Mouse (Mus musculus) limb, embryonic 15.5 days (tissue): ENCODE measurements around the gene Mdc1. TPM values are rescaled to one million over a fixed set of nuclear protein-coding genes. Genes with fewer than 3 reads are reported as not detected.

ENCODE experiments used
- ATAC-seq: fragments of 200-750 bp; cut with Nextera tagmentation; 2 replicates; pipeline ENCODE4 v1.8.0; 2017; ENCODE audit warnings: low read depth, moderate TSS enrichment; ENCODE audit not compliant: insufficient number of reproducible peaks, low FRiP score, low TSS enrichment
- H3K27ac ChIP-seq: fragments of 300-500 bp; sonication (generic); 2 replicates; pipeline ENCODE4 v1.5.1; 2015; ENCODE audit warnings: moderate library complexity, mild to moderate bottlenecking, inconsistent platforms
- H3K27me3 ChIP-seq: fragments of 300-500 bp; sonication (generic); 2 replicates; pipeline ENCODE4 v1.6.1; 2015; ENCODE audit warnings: inconsistent platforms
- H3K36me3 ChIP-seq: fragments of 300-500 bp; sonication (generic); 2 replicates; pipeline ENCODE4 v1.6.1; 2015; ENCODE audit warnings: inconsistent platforms
- H3K4me1 ChIP-seq: fragments of 300-500 bp; sonication (generic); 2 replicates; pipeline ENCODE4 v1.6.1; 2015; ENCODE audit warnings: inconsistent platforms
- H3K4me2 ChIP-seq: fragments of 300-500 bp; sonication (generic); 2 replicates; pipeline ENCODE4 v1.6.1; 2015; ENCODE audit warnings: mild to moderate bottlenecking, inconsistent platforms
- H3K4me3 ChIP-seq: fragments of 300-500 bp; sonication (generic); 2 replicates; pipeline ENCODE4 v1.5.1; 2015; ENCODE audit warnings: mild to moderate bottlenecking, inconsistent platforms
- H3K9ac ChIP-seq: fragments of 300-500 bp; sonication (generic); 2 replicates; pipeline ENCODE4 v1.6.1; 2015; ENCODE audit warnings: inconsistent platforms
- H3K9me3 ChIP-seq: fragments of 300-500 bp; sonication (generic); 2 replicates; pipeline ENCODE4 v1.6.1; 2016; ENCODE audit warnings: inconsistent platforms
- WGBS: fragments of 180-500 bp; shearing (Covaris S2); methylation state at CpG from one replicate; pipeline ENCODE4 v1.1.7; 2015; 5-methylcytosine and 5-hydroxymethylcytosine counted together
- polyA plus RNA-seq: library from polyadenylated mRNA; unstranded; fragments of >200 nt; fragmentation: Nextera tagmentation; extraction: Ambion mirVana; gene quantifications from 2 replicates; pipeline ENCODE4 v1.2.1, GENCODE M21; 2015

Mdc1 gene
- polyA plus RNA-seq, 1 experiment from 2014 or later, result 15.0 TPM

DNA sequence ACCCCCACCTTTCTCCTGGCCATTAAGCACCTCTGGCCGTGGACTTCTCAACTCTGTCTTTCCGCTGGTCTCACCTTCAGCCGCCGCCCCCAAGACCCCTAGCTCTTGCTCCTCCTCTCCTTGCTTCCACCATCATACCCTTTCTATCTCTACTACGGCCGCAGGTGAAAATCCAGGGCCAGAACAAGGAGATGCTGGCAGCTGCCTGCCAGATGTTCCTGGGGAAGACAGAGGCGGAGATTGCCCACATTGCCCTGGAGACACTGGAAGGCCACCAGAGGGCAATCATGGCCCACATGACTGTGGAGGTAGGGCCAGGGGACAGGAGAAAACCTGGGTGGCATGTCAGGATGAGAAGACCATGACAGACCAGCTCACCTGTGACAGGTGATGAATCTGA lies 16.9 kb upstream of the Mdc1 start:
- H3K4me3 ChIP-seq, result peak overlapping the region; percentile 64
- WGBS, result 43% methylated on average over 7 of the region's 7 CpGs
- H3K9me3 ChIP-seq, result no peaks in the 10 kb centered on the region
- H3K27ac ChIP-seq, result no peak overlapping the region
- peaks cover 43% of the 10 kb centered on the region for H3K36me3 ChIP-seq
- no peaks in the 10 kb centered on the region for H3K27me3 ChIP-seq
- peak overlapping the region; percentile 94; the same call in 1 of the 2 replicates for H3K4me2 ChIP-seq
- peaks cover 37% of the 10 kb centered on the region for H3K4me1 ChIP-seq
- H3K9ac ChIP-seq, result 0 out of 2 replicates have a peak overlapping the region, but pooled peaks have one; percentile 50
- ATAC-seq, result no peak

DNA sequence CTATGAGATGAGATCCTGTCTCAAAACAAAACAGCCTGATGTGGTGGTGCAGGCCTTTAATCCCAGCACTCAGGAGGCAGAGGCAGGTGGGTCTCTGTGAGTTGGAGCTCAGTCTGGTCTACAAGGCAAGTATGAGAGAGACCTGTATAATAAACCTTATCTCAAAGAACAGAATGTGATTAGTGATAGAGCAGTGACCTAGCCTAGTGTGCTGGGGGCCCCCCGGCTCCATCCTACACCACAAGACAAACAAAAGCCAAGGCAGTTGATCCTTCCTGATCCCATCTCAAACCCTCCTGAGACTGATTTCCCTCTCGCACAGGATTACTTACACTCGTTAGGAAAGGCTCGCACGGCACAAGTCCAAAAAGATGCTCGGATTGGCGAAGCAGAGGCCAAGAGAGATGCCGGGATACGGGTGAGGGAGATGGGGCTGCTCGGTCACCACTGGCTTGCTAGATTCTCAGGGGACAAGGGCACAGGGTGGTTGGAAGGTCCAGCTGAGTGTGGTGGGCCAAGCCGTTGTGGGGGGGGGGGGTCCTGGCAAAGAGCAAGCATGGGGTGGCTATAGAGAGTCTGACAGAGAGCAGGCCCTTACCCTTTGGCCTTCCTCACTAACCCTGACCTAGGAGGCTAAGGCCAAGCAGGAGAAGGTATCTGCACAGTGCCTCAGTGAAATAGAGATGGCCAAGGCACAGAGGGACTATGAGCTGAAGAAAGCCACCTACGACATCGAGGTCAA lies 16.0 kb upstream of the Mdc1 start:
- Histone ChIP-seq H3K36me3 (peaks cover 44% of the 10 kb centered on the region), H3K9me3 (no peaks in the 10 kb centered on the region), H3K27ac (no peak overlapping the region), H3K4me2 (no peak overlapping the region), H3K27me3 (no peaks in the 10 kb centered on the region), H3K4me1 (peaks cover 46% of the 10 kb centered on the region), H3K4me3 (no peak overlapping the region), H3K9ac (no peak overlapping the region)
- 93% methylated on average over 13 of the region's 13 CpGs for WGBS
- no peak for ATAC-seq

GRCm38 (mm10) chr17:35829737-35830136 lies 11.6 kb upstream of the Mdc1 start:
- ATAC-seq, result peak; percentile 74
- Histone ChIP-seq H3K27me3 (no peaks in the 10 kb centered on the region), H3K4me3 (no peak overlapping the region), H3K4me2 (peak overlapping the region; percentile 24; the same call in 1 of the 2 replicates), H3K36me3 (peaks cover 75% of the 10 kb centered on the region), H3K9me3 (no peaks in the 10 kb centered on the region), H3K27ac (no peak overlapping the region; the same call in 1 of the 2 replicates), H3K9ac (no peak overlapping the region), H3K4me1 (peaks cover 24% of the 10 kb centered on the region)
- 3% methylated on average over 21 of the region's 21 CpGs for WGBS

DNA sequence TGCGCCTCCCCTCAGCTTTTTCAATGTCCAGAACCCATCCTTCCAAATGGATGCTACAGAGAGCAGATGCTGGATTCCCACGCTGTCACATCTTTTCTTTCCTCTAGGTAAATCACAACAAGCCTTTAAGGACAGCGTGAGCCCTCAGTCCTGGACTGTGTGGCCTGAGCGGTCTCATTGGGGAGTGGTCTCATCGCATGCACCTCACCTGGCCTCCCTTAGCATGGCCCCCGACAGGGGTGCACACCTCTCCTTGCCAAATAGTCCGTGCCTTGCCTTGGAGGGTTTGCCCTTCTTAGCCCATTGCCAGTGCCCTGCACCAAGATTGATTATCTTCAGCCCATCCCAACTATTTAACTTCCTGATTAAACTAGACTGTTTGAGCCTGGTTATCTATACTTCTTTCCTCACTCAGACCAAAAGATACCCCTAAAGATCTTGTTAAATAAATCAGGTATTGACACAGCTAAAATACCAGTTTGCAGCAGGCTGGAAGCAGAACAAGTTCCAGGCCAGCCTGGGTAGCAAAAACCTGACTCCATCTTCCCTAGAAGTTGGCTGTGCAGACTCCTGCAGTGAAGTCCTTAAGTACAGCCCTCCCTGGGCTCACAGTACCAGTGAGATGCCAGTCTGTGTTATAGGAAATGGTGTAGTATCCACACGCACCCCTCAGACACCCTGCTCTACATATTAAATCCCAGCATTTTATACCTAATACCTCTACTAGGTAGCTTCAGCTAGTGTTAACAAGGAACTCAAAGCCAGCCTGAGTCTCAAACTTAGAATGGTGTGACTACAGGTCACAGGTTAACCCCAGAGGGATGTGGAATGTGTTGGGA lies 8.7 kb upstream of the Mdc1 start:
- peaks cover 68% of the 10 kb centered on the region for H3K36me3 ChIP-seq
- peak overlapping the region; percentile 44; the same call in 1 of the 2 replicates for H3K27ac ChIP-seq
- no peak overlapping the region for H3K4me3 ChIP-seq
- H3K9ac ChIP-seq, result no peak overlapping the region
- H3K9me3 ChIP-seq, result no peaks in the 10 kb centered on the region
- peaks cover 42% of the 10 kb centered on the region for H3K4me1 ChIP-seq
- 61% methylated on average over 8 of the region's 8 CpGs for WGBS
- no peaks in the 10 kb centered on the region for H3K27me3 ChIP-seq
- no peak for ATAC-seq
- no peak overlapping the region for H3K4me2 ChIP-seq

- Histone ChIP-seq H3K9ac (no peak overlapping the region), H3K36me3 (peaks cover 61% of the 10 kb centered on the region), H3K27ac (peak overlapping the region; percentile 44; the same call in 1 of the 2 replicates), H3K4me1 (peaks cover 42% of the 10 kb centered on the region), H3K4me2 (no peak overlapping the region), H3K4me3 (no peak overlapping the region), H3K9me3 (no peaks in the 10 kb centered on the region), H3K27me3 (no peaks in the 10 kb centered on the region)
- ATAC-seq, result no peak
- WGBS, result 24% methylated on average over 5 of the region's 5 CpGs
Observed at GRCm38 (mm10) chr17:35833239-35833751, 8.0 kb upstream of the Mdc1 start.

DNA sequence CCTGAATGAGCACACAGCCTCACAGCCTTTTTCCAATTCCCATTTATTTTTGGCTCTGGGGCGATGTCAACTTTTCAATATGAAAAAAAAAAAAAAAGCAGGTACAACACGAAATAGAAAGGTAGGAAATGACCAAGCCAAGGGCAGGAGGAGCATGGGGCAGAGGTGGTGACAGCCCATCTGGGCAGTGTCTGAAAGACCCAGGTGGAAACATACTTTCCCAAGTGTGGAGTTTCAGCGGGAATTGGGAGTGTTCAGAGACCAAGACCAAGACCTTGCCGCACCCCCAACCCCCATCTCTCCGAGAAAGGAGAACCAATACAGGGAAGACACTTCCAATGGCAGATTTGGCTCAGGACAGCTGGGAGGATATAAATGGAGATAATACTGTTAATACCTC lies 7.4 kb upstream of the Mdc1 start:
- Histone ChIP-seq H3K27ac (no peak overlapping the region), H3K9ac (no peak overlapping the region), H3K27me3 (no peaks in the 10 kb centered on the region), H3K4me2 (no peak overlapping the region), H3K9me3 (no peaks in the 10 kb centered on the region), H3K4me1 (peaks cover 42% of the 10 kb centered on the region), H3K36me3 (peaks cover 57% of the 10 kb centered on the region), H3K4me3 (no peak overlapping the region)
- ATAC-seq, result no peak
- WGBS, result 48% methylated on average over 5 of the region's 5 CpGs

GRCm38 (mm10) chr17:35834696-35835422 lies 6.5 kb upstream of the Mdc1 start:
- no peak for ATAC-seq
- Histone ChIP-seq H3K9me3 (no peaks in the 10 kb centered on the region), H3K27ac (no peak overlapping the region), H3K4me1 (peaks cover 44% of the 10 kb centered on the region), H3K4me2 (peak overlapping the region; percentile 71), H3K27me3 (no peaks in the 10 kb centered on the region), H3K4me3 (peak overlapping the region; percentile 63), H3K36me3 (peaks cover 54% of the 10 kb centered on the region), H3K9ac (peak overlapping the region; percentile 20; the same call in 1 of the 2 replicates)
- WGBS, result 71% methylated on average over 26 of the region's 26 CpGs

DNA sequence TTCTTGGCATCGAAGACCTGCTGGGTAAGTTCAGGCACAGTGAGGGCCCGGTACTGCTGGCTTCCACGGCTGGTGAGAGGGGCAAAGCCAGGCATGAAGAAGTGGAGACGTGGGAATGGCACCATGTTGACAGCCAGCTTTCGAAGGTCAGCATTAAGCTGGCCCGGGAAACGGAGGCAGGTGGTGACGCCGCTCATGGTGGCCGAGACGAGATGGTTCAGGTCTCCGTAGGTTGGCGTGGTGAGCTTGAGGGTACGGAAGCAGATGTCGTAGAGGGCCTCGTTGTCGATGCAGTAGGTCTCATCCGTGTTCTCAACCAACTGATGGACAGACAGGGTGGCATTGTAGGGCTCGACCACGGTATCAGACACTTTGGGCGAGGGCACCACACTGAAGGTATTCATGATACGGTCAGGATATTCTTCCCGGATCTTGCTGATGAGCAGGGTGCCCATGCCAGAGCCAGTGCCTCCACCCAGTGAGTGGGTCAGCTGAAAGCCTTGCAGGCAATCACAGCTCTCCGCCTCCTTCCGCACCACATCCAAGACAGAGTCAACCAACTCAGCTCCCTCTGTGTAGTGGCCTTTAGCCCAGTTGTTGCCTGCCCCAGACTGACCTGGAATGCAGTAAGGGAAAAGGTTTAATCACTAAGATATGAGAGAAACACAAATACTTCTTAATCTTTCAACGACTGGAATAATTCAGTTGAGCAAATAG lies 5.7 kb upstream of the Mdc1 start:
- H3K4me2 ChIP-seq, result peak overlapping the region; percentile 71
- peaks cover 52% of the 10 kb centered on the region for H3K36me3 ChIP-seq
- no peak overlapping the region for H3K27ac ChIP-seq
- peak overlapping the region; percentile 63 for H3K4me3 ChIP-seq
- peaks cover 39% of the 10 kb centered on the region for H3K4me1 ChIP-seq
- 69% methylated on average over 26 of the region's 26 CpGs for WGBS
- H3K27me3 ChIP-seq, result no peaks in the 10 kb centered on the region
- peak overlapping the region; percentile 79; the same call in 1 of the 2 replicates for H3K9ac ChIP-seq
- no peaks in the 10 kb centered on the region for H3K9me3 ChIP-seq
- no peak for ATAC-seq

- ATAC-seq, result no peak
- H3K36me3 ChIP-seq, result peaks cover 48% of the 10 kb centered on the region
Observed at GRCm38 (mm10) chr17:35836178-35836965, 4.9 kb upstream of the Mdc1 start.

DNA sequence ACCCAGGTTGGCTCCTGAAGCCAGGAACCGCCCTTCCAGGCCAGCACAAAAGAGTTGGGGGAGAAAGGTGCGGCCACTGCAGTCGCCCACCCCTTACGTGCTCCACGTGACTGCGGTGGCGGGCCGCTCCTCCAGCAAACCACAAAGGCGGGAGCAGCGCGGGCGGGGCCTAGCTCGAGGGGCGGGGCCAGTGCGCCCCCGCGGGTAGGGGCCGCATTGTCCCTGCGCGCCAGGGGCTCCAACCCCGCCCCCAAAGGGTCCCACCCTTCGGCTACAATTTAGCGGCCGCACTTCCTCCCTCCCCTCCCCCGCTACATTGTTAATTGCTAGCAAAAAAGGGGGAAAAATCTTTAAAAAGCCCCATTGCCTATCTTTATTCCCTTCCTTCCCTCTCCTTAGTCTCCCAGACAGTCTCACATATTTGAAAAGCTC lies 4.3 kb upstream of the Mdc1 start:
- peak overlapping the region; percentile 95 for H3K27ac ChIP-seq
- peak overlapping the region; percentile 63 for H3K4me3 ChIP-seq
- peaks cover 41% of the 10 kb centered on the region for H3K4me1 ChIP-seq
- no peaks in the 10 kb centered on the region for H3K27me3 ChIP-seq
- peak overlapping the region; percentile 71 for H3K4me2 ChIP-seq
- peak overlapping the region; percentile 79 for H3K9ac ChIP-seq
- no peaks in the 10 kb centered on the region for H3K9me3 ChIP-seq
- H3K36me3 ChIP-seq, result peaks cover 47% of the 10 kb centered on the region
- 0% methylated on average over 16 of the region's 25 CpGs for WGBS
- peak; percentile 35 for ATAC-seq

More at GRCm38 (mm10) chr17:35836178-35836965, 4.9 kb upstream of the Mdc1 start:
- peaks cover 39% of the 10 kb centered on the region for H3K4me1 ChIP-seq
- H3K27me3 ChIP-seq, result no peaks in the 10 kb centered on the region
- peak overlapping the region; percentile 79 for H3K9ac ChIP-seq
- peak overlapping the region; percentile 71 for H3K4me2 ChIP-seq
- 7% methylated on average over 24 of the region's 24 CpGs for WGBS
- peak overlapping the region; percentile 95 for H3K27ac ChIP-seq
- H3K9me3 ChIP-seq, result no peaks in the 10 kb centered on the region
- peak overlapping the region; percentile 63 for H3K4me3 ChIP-seq
